Mouse (Mus musculus) heart, adult 8-10 months (tissue): ENCODE measurements at regions not wholly inside any gene's neighbourhood (a gene's known extent, or its start where the extent isn't known, plus 50 kb on each side); places are given as distances from the start of the nearest gene placed in this dataset.

ENCODE experiments used
- DNase-seq: peaks from one replicate; pipeline ENCODE4 v3.0.0; 2022; ENCODE audit warnings: low spot score

DNA sequence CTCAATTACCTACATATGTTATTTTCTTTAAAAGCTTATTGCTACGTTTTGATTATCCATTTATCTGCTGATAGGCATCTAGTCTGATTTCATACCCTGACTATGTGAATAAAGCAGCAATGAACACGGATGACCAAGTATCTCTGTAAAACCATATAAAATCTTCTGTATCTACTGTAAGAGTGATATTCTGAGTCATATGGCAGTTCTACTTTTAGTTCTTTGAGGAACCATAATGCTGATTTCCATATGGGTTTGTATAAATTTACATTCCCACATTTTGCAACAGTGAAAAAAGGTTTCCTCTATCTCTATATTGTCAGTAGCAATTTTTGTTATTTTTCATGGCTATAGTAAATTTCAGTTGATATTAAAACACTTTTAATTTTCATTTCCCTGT is 280.6 kb downstream of the Fsip2 start:
- no peak for DNase-seq

DNA sequence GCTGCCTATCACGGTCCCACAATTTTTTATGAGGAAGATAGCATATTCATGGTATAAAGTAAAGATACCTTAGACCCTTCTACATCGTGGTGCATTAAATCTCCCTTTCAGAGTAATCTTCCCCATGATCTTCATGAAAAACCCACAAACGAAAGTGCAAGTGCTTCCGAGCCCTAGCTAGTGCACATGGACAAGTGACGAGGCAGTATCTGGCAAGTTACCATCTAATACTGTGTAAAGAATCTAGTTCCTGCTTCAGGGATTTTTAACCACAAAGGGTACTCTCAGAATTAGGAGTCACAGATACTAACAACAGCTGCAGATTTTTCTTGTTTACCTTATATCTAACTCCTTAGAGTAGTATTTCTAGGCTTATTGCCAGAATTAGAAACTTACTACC is 282.8 kb downstream of the Fsip2 start:
- no peak for DNase-seq

DNA sequence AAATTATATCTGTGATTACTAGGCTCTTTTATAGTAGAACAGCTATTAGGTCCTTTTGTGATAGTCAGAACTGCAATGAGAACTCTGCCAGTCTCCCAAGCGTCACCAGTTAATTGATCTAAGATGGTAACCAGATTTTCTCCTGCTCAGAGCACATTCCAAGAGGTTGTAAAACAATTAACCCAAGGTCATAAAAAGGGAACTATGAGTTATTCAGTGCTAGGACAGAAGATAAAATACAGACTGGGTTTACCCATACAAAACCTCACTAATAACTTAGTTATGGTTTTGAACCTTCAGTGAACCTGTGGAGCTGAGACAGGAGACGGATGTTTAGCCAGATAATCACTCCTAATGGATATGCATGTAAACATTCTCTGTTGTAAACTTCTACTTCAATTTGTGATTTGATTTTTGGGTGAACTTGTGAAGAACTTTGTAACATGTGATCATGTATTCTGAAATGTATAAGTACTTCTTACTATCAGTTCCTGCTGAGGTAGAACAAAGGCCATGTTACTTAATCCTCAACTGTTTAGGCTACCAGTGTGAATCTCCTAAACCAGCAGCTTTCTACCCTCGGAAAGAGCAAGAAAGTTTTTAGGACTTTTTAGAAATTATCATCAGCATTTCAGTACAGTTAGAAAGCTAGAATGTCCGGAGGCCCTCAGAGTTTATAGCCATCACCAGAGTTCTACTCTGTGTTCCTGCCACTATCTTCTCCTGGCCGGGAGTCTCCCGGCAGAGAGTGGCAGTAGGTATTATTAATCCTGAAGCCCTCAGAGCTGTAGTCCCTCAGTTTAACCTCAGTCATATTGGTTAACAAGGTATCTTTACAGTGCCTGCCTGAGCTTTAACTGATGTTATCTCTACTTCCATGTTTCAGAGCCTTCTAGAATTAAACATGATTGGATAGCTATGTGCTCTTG is 308.0 kb downstream of the Fsip2 start:
- DNase-seq = no peak

DNA sequence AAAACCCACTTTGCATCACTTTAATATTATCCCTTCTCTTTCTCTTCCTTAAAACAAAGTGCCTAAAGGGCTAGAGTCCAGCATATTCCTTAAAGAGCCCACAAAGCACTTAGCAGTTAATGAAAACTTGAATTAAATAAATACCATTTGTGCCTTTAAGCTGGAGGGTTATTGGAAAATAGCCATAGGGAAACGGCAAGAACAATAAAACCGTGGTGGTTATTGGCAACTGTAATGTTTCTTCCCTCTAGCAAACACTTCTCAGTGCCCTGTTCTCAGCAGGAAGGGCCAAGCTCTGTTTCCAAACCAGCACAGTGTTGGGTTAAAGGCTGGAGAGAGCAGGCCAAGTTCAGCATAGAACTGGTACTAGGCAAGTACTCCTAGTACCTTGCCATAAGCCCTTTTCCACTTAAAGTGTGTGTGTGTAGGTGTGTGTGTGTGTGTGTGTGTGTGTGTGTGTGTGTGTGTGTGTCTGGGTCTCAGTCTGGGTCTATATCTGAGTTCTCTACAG is 313.4 kb downstream of the Fsip2 start:
- DNase-seq = no peak

DNA sequence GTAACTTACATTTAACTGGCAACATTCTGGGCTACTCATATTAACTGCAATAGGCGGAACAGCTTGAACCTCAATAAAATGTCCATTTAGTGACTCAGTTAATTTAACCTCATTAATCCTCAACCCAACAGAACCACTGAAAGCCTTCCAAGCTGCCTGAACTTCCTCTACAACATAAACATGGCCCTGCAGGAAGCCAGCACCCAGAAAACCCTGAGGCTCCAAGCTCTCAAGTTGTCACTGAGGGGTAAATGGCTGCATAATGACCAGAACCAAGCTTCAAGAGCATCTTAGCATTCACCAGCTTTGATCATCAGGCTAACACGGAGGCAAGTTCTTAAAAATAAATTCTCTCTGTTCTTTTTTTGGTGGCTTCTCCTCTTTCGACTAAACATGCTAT is 315.2 kb downstream of the Fsip2 start:
- DNase-seq = no peak

DNA sequence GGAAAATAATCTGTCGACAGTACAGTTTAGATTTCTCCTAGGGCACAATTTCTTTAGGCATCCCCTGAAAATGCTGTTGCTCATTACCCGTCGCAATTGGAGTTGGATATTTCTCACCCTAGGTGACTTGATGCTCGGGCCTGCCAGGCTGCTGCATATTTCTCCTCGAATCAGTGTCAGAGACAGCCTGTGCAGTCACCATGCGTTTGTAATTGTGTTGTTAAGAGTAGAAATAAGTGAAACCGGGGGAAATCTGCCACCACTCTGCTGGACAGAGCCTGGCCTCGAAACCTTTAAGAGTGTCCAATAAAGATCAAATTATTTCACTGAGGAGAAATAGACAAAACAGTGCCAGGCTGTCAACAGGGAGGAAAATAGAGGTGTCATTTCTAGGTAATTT is 340.7 kb upstream of the Zc3h15 start:
- no peak for DNase-seq

GRCm38 (mm10) chr2:83332056-83332769 is 312.0 kb upstream of the Zc3h15 start:
- no peak for DNase-seq

DNA sequence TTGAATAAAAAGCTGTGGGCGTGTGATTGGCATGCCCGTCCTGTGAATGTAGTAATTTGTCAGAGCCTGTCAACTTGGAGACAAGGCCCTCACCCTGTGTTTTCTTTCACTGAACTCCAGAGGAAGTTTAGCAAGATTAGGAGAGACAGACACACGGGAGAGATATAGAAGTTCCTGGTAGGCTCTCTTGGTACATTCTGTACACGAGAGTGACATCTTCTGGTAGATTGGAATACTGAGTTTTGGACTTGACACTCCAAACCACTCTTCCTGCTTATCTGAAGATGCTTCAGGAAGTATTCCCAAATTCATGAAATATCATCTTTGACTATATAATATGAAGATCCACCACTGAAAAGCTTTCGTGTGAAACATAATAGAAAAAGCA is 311.5 kb upstream of the Zc3h15 start:
- no peak for DNase-seq

DNA sequence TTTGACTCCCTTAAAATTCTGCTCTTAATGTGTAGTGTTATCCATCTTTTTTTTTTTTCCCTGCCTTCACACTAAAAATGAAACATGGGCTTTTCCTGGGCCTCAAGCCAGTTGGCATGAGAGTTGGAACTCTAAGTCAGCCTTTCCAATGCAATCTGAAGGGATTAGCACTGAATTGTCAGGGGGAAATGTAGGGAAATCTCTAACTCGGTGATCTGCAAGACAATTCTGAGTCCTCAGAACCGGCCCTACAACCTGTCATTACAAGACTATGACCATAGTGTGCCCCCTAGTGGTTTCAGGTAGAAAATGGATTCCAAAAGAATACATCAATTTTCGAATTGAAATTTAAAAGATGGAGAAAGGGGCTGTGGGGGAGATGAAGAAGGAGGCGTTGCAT is 306.9 kb upstream of the Zc3h15 start:
- peak; percentile 1 for DNase-seq

GRCm38 (mm10) chr2:83340168-83340567 is 304.1 kb upstream of the Zc3h15 start:
- DNase-seq = no peak
